Mouse (Mus musculus) G1E (cell line): Measurements from ENCODE around the gene Chd9.

Experiments used
- CTCF ChIP-seq: IDR thresholded peaks from 2 replicates; pipeline ENCODE4 v1.5.1; 2012; ENCODE audit warnings: low read depth, low read length, inconsistent platforms, mixed read lengths
- GATA1 ChIP-seq: IDR thresholded peaks from 2 replicates; pipeline ENCODE4 v1.6.1; 2012; ENCODE audit warnings: borderline replicate concordance, low read length, inconsistent platforms, mixed read lengths
- POLR2AphosphoS5 ChIP-seq: IDR thresholded peaks from 2 replicates; pipeline ENCODE4 v1.6.1; 2012; ENCODE audit warnings: low read depth, low read length, inconsistent platforms; ENCODE audit not compliant: insufficient replicate concordance
- TAL1 ChIP-seq: conservative IDR thresholded peaks from 2 replicates; pipeline ENCODE4 v1.6.1; 2012; ENCODE audit warnings: low read depth, low read length, inconsistent platforms, mixed read lengths

- TF ChIP-seq GATA1 (no peak), CTCF (no peak), TAL1 (no peak), POLR2AphosphoS5 (no peak)
Measured at GRCm38 (mm10) chr8:90961603-90962002, 133.5 kb downstream of the Chd9 start.
